Mouse (Mus musculus): ENCODE results near the gene E130308A19Rik. TPM values are rescaled to one million over a fixed set of nuclear protein-coding genes. Genes with fewer than 3 reads are reported as not detected.
A peak's percentile ranks its signal among the peaks of the same experiment; 100 is the strongest.
"Not testable (repeated sequence)": the region's sequence is repeated elsewhere in the genome, so short reads cannot be mapped to it uniquely, and the experiment has no call there.

The E130308A19Rik gene
- total RNA-seq, 2 experiments from 2014 or later, result 14.7 to 19.0 TPM

DNA sequence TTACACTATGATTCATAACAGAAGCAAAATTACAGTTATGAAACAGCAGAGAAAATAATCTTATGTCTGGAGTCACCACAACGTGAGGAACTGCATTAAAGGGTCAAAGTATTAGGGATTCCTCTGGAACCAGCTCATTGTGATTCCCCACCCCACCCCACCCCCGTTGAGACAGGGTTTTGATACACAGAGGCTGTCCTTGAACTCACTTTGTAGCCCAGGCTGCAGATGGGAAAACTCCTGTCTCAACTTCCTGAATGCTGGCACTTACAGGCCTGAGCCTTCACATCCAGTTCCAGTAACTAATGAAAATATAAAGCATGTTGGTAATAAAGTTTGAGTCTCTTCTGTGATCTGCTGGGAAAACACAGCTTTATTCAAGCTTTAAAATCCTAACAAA, 159.4 kb downstream of the E130308A19Rik start:
- DNase-seq, result no peak

DNA sequence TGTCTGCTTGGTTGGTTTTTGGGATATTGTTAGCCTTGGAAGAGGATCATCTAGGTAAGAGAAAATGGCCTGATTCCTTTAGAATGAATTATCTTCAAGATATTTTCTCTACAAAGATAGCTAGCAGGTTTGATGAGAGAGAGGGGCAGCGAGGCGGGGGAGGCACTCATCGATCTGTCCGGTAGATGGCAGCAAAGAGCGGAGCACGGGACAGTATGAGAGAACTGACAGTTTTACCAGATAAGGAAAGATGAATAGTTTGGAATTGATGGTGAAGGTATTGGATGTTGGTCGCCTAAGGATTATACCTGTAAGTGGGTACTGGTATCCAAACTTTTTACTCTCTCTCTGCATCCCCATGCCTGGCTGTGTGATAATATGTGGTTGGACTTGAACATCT, 160.7 kb downstream of the E130308A19Rik start:
- peak; percentile 88 for DNase-seq

DNA sequence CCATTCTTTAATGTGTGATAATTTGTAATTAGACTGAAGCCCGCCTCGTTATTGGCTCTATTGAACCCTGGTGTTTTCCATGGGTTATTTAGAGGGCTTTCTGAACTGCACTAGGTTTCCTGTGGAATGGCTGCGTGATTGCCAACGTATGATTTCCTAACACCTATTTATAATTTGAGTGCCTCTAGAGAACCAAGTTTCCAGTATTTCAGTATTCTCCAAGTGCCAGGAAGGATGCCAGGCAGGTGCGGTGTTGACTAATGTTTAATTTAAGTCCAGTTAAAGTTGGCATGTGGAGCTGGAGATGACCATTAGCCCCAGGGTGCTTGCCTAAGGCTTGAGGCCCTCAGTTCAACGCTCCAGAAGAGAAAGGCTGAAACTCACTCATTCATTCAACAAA, 161.1 kb downstream of the E130308A19Rik start:
- DNase-seq, result peak; percentile 41

DNA sequence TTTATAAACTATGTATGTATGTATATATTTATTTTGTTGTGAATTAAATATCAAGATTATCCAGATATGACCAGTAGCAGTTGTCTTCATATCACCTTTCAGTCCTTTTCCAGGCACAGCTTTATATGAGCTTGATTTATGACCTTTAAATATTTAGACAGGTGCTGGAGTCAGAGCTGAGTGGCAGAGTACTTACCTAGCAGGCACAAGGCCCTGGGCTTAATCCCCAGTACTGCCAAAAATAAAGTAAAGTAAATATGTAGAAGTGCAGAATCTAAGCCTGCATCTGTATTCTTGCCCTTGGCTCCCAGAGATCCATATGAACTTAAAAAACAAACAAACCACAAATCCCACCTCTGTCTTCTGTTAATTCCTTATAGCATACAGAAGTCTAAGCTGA, 163.0 kb downstream of the E130308A19Rik start:
- DNase-seq, result no peak

DNA sequence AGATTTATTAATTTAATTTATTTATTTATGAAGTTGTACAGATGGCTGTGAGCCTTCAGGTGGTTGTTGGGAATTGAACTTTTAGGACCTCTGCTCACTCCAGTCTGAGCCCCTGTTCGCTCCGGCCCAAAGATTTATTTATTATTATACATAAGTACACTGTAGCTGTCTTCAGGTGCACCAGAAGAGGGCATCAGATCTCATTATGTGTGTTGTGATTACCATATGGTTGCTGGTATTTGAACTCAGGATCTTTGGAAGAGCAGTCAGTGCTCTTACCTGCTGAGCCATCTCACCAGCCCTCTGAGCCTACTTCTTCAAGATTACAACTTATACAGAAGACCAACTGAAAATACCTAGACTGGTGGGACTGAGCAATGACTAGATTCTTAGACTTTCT, 167.6 kb downstream of the E130308A19Rik start:
- DNase-seq, result not testable (repeated sequence)

DNA sequence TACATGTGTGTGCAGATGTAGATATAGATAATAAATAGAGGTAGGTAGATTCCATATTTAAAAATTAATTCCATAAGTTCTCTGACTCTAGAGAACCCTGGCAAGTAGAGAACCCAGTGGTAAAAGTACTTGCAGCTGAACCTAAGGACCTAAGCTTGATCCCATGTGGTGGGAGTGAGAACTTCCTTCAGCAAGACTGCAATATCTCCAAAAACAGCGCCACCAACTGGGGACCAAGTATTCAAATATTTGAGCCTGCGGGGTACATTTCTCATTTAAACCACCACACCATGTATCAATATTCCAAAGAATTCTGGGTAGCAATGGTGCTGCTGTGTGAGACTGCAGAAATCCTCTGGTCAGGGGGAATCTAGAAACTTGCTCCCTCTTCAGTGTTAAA, 168.1 kb downstream of the E130308A19Rik start:
- no peak for DNase-seq

DNA sequence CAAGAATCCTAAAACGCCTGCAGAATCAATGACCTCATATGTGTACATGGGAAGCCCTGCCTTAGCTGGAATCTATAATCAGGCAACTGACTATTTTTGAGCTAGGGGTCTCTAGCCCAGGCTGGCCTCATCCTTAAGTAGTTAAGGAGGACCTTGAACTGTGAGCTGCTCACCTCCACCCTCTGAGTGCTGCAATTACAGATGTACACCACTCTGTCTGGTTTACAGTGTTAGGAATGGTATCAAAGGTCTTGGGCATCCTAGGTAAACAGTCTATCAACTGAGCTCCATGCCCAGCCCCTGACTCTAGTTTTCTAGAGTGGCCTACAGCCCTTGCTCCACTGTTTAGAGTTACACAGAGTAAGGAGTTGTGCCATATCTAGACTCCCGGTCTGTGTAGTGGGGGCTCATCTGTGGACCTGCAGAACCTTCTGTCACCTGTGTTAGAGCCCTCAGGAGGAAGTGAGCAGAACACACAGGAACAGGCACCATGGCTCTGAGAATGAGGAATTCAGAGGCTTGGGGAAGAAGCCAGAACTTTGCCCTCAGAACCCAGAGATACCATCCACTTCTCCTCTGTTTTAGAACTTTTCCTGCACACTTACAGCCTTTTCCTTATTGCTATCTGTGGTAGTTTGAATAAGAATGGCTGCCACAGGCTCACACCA, 169.9 kb downstream of the E130308A19Rik start:
- no peak for DNase-seq

DNA sequence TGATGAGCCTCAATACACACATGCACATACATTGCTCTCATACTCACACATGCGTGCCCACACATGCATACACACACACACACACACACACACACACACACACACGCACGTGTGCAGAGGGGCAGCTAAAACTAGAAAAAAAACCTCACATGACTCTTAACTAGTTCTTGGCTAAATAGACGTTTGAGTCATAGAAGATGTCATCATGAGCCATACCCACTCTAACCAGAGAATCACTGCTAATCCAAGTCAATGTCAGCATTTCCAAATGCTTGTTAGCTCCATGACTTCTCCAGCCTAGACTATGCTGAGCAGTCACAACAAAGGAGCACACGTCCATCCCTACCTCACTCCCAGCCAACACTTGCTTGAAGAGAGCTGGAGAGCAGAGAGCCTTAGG, 174.2 kb downstream of the E130308A19Rik start:
- DNase-seq, result no peak

DNA sequence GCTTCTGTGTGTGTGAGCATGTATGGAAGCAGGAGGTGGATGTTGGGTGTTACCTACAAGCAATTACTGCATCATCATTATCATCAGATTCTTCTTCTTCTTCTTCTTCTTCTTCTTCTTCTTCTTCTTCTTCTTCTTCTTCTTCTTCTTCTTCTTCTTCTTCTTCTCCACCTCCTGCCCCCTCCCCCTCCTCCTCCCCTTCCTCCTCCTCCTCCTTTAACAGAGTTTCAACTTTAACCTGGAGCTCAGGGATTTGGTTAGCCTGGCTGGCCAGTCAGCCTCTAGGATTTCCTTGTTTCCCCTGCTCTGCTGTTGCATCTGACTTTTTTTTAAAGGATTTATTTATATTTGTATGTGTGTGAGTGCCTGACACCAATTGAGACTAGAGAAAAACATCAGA, 175.5 kb downstream of the E130308A19Rik start, which contains the start of gene Inip:
TSS of gene Inip (minus strand) at position 101 of the 400 bp plus-strand sequence.
- no peak for DNase-seq

DNA sequence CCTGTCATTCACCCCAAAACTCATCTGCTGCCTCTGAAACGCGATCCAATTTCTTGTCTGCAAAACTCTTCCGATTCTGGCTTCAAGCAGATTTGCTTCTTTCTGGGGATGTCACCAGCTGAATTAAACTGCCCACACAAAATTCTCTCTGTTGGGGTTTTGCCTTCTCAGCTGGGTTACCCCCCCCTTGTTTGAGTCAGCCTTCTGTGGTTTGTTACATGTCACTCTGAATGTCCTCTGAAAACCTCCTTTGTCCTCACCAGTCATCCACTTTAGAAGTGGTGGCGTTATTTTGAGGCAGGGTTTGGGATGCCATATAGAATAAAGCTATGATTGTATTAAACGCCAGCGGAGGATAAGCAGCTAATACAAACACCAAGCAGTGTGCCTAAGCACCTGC, 176.1 kb downstream of the E130308A19Rik start:
- no peak for DNase-seq

DNA sequence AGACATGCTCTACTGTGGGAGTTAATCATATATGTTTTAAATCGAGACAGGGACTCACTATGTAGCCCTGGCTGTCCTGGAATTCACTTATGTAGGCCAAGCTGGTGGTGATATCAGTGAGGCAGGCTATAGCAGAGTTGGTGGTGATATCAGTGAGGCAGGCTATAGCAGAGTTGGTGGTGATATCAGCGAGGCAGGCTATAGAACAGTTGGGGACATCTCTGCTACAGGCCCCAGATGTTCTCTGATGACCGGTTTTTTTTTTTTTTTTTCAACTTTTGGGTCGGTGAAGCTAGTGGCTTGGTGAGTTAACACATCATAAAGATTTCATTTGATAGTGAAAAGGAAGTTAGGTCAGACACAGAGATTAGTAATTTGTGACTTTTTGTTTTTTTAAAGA, 176.8 kb downstream of the E130308A19Rik start:
- no peak for DNase-seq

DNA sequence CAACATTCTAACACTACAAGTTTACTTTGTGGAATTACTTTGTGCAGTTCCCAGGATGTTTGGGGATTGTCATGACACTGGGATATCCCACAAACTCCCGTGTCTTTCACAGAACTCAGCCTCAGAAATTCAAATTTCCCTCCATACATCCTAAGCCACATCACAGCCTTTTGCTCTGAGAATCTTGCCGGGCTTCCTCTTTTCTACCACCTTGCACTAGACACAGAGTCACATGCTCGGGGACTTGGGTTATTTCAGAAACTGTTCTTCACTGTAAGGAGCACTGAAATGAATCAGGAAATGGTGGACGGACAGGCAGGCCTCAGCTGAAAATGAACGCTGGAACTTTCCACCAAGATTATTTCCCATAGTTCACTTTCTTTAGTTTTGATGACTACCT, 177.3 kb downstream of the E130308A19Rik start:
- no peak for DNase-seq

DNA sequence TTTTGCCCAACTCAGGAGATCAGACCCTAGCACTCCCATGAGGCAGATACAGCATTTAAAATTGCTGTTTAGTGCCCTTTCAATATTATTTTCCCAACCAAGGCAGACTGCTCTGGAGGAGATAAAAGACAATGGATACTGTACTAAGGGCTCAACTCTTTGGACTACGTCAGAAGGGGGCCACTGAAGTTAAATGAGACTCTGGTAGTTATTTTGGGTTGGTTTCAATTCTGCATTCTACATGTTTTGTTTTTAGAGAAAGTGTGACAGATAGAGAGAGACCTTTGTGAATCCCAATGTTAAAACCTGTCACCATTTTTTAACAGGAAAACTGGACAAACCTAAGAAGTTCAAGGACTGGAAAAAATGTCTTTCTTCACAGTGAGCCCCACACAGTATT, 178.7 kb downstream of the E130308A19Rik start:
- no peak for DNase-seq

DNA sequence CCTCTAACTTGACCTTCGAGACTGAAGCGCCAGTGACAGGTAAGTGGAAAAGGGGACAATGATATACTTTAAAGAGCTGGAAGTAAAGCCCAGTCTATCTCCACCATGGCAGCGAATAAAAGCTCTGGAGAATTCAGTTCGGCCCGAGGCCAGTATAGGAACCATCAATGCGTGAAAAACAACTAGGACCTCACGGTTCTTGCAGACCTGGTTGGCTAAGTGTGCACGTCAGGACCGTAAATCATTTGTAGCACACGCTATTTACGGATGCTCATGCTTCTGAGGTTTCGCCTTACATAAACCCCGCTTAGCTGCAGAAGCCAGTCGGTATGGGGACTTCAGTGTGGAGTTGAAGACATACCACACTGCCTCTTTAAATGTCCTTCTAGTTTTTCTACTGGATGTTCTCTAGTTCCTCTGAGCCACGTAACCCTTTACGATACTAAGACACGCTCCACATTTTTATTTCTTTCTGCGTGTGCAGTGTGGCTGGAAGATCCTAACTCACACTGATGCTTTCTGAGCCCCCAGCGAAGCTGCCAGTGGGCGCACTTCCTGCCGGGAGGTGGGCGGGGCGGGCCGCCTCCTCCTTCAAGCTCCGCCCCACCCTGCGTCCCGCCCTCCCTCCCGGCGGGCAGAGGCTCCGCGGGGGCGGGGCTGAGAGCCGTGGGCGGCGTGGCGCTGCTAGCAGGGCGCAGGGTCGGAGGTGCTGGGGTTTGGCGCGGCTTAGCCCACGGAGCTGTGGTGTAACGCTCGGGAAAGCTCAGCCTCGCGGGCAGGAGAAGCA, 179.4 kb downstream of the E130308A19Rik start, which contains the start of gene Snx30:
TSS of gene Snx30 (plus strand) at position 660 of the 787 bp plus-strand sequence.
- DNase-seq, result peak; percentile 95

DNA sequence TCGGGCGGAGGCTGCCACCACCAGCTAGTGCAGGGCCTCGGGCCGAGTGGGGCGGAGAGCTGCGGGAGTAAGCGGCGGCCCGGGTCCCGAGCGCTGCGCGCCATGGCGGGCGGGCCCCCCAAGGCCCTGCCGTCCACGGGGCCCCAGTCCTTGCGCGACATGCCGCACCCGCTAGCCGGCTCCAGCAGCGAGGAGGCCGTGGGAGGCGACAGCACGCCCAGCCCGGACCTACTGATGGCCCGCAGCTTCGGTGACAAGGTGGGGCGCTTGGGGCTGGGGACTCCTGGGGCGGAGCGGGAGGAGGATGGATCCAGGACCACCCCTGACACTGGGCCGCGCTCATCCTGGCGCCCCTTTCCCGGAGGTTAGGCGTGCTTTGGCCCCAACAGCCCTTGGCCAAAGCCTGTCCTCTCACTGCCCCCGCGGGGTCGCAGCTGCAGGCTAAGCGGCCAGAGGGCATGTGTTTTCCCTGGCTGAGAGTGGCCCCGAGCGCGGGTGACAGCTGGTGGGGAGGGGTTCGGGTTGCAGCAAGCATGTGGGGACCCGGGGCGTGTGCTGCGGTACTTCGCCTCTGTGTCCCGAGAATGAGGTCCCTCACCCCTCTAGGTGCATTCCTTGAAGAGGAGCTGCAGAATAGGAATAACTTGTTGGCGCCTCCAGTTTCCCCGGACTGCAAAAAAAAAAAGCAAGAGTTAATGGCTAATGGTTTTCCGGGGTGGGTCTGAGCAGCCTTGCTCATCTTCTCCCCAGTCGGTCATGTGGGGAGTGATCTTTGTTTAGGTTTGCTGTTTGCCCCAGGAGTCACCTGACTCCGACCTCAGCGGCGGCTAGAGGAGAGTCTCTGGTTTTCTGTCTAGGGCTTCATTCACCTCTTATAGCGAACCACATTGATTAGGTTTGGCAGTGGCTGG, 180.2 kb downstream of the E130308A19Rik start:
- peak; percentile 46 for DNase-seq

DNA sequence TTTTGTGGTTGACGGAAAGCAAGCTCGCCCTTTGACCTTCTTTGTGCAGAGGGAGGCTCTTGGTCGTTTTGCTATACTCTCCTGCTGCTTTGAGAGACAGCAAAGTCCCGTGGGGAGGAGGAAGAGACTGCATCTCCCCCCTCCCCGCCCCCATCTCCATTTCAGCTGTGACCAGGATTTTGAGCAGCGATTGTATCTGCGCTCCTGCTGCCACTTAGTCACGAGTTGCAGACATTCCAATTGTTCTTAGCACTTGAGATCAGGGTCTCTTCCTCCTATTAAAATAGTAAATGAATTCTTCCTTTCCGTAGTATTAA, 180.8 kb downstream of the E130308A19Rik start:
- DNase-seq, result no peak

DNA sequence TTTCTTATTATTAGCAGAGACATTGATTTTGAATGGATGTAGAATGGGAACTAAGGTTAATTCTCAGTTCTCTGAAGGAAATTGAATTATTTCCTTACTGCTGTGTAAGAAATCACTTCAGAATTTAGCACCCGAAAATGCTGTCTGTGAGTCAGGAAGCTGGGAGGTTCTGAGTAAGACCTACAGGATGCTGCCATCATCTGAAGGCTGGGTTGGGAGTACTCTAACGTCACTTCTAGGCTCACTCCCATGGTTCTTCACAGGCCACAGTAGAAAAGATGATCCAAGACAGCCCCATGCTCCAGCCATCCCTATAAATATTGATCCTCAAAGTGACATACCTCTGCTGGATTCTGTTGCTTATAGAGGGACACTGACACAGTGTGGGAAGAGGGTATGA, 181.5 kb downstream of the E130308A19Rik start:
- DNase-seq, result no peak

DNA sequence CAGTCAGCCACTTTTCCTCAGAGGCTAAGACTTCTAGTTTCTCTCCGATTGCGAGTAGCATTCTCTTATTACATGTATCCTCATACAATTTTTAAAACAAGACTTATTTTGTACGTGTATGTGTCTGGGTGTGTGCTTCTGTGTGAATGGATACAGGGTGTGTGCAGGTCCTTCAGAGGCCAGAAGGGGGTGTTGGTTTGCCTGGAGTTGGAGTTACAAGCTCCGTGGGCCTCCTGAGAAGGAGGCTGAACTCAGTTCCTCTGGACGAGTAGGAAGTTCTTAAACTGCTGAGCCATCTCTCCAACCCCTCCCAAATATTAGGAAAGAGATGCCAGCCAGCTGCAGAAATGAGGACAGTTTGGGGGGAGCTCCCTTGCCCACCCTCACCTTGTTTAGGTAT, 182.4 kb downstream of the E130308A19Rik start:
- no peak for DNase-seq

Measured in adrenal gland, postnatal 10 days (tissue).